Mouse (Mus musculus) liver, postnatal 0 days (tissue): ENCODE results near the gene Psen2. TPM values are rescaled to one million over a fixed set of nuclear protein-coding genes. Genes with fewer than 3 reads are reported as not detected.
A peak's percentile ranks its signal among the peaks of the same experiment; 100 is the strongest.

Experiments
- ATAC-seq: fragments of 200-750 bp; cut with Nextera tagmentation; 2 replicates; pipeline ENCODE4 v1.8.0; 2017; ENCODE audit warnings: mild to moderate bottlenecking, moderate library complexity
- DNase-seq: peaks from one replicate; pipeline ENCODE4 v3.0.0-alpha.2; 2016
- H3K27ac ChIP-seq: fragments of 300-500 bp; sonication (generic); 2 replicates; pipeline ENCODE4 v1.5.1; 2014; ENCODE audit warnings: antibody characterized with exemption, moderate library complexity, mild to moderate bottlenecking, low read depth
- H3K27me3 ChIP-seq: fragments of 300-500 bp; sonication (generic); 2 replicates; pipeline ENCODE4 v1.6.1; 2014; ENCODE audit warnings: low read length, control low read depth, mixed read lengths; ENCODE audit not compliant: insufficient read depth
- H3K36me3 ChIP-seq: fragments of 300-500 bp; sonication (generic); replicated peaks from 2 replicates; pipeline ENCODE4 v1.6.1; 2014; ENCODE audit warnings: mild to moderate bottlenecking, control low read depth, low read length, moderate library complexity, mixed read lengths; ENCODE audit not compliant: insufficient read depth
- H3K4me1 ChIP-seq: fragments of 300-500 bp; sonication (generic); 2 replicates; pipeline ENCODE4 v1.6.1; 2014; ENCODE audit warnings: antibody characterized with exemption, mild to moderate bottlenecking, control low read depth; ENCODE audit not compliant: insufficient read depth
- H3K4me2 ChIP-seq: fragments of 300-500 bp; sonication (generic); 2 replicates; pipeline ENCODE4 v1.6.1; 2014; ENCODE audit warnings: low read depth, mild to moderate bottlenecking, low read length, moderate library complexity, mixed read lengths
- H3K4me3 ChIP-seq: fragments of 300-500 bp; sonication (generic); 2 replicates; pipeline ENCODE4 v1.5.1; 2014; ENCODE audit warnings: low read depth, low read length
- H3K9ac ChIP-seq: fragments of 300-500 bp; sonication (generic); replicated peaks from 2 replicates; pipeline ENCODE4 v1.6.1; 2014; ENCODE audit warnings: mild to moderate bottlenecking, moderate library complexity
- H3K9me3 ChIP-seq: fragments of 300-500 bp; sonication (generic); 2 replicates; pipeline ENCODE4 v1.6.1; 2016; ENCODE audit warnings: mild to moderate bottlenecking, control low read depth, low read length, mixed read lengths
- CTCF ChIP-seq: sonication (generic); IDR thresholded peaks from 2 replicates; pipeline ENCODE4 v1.5.1; 2016; ENCODE audit warnings: antibody characterized with exemption, low read depth
- EP300 ChIP-seq: IDR thresholded peaks from 2 replicates; pipeline ENCODE4 v1.6.1; 2016; ENCODE audit warnings: antibody characterized with exemption, low read depth, mild to moderate bottlenecking
- WGBS: fragments of 180-500 bp; shearing (Covaris S2); extraction: QIAGEN DNeasy Blood & Tissue Kit; methylation state at CpG from one replicate; pipeline ENCODE4 v1.1.7; 2014; ENCODE audit not compliant: insufficient replicate concordance; 5-methylcytosine and 5-hydroxymethylcytosine counted together
- polyA plus RNA-seq: library from polyadenylated mRNA; unstranded; fragments of >200 nt; fragmentation: Nextera tagmentation; extraction: Ambion mirVana; gene quantifications from 2 replicates; pipeline ENCODE4 v1.2.1, GENCODE M21; 2015

Psen2 gene
- polyA plus RNA-seq, 1 experiment from 2014 or later, result 25.6 TPM

GRCm38 (mm10) chr1:180268249-180269031 lies 5.2 kb upstream of the Psen2 start:
- peaks cover 23% of the 10 kb centered on the region for H3K4me1 ChIP-seq
- no peak overlapping the region for H3K4me2 ChIP-seq
- H3K36me3 ChIP-seq, result no peaks in the 10 kb centered on the region
- no peaks in the 10 kb centered on the region for H3K27me3 ChIP-seq
- ATAC-seq, result peak; percentile 81
- H3K27ac ChIP-seq, result no peak overlapping the region
- 17% methylated on average over 12 of the region's 12 CpGs for WGBS
- H3K9me3 ChIP-seq, result no peaks in the 10 kb centered on the region
- no peak overlapping the region for H3K4me3 ChIP-seq
- DNase-seq, result peak; percentile 89
- peak; percentile 100 for TF ChIP-seq CTCF
- no peak for TF ChIP-seq EP300
- H3K9ac ChIP-seq, result no peak overlapping the region

- peaks cover 30% of the 10 kb centered on the region for H3K4me1 ChIP-seq
- H3K9me3 ChIP-seq, result no peaks in the 10 kb centered on the region
- 69% methylated on average over 10 of the region's 10 CpGs for WGBS
- H3K4me3 ChIP-seq, result no peak overlapping the region
- H3K36me3 ChIP-seq, result no peaks in the 10 kb centered on the region
- H3K27me3 ChIP-seq, result no peaks in the 10 kb centered on the region
- H3K9ac ChIP-seq, result no peak overlapping the region
- ATAC-seq, result no peak
- no peak for DNase-seq
- no peak overlapping the region for H3K4me2 ChIP-seq
- TF ChIP-seq EP300 (no peak), CTCF (no peak)
- H3K27ac ChIP-seq, result no peak overlapping the region
Observed at GRCm38 (mm10) chr1:180267151-180267550, 3.9 kb upstream of the Psen2 start.

GRCm38 (mm10) chr1:180265399-180265798 lies 2.2 kb upstream of the Psen2 start:
- DNase-seq, result peak; percentile 76
- H3K4me3 ChIP-seq, result peak overlapping the region; percentile 32
- H3K27ac ChIP-seq, result no peak overlapping the region
- 13% methylated on average over 7 of the region's 7 CpGs for WGBS
- peak overlapping the region; percentile 45; the same call in 1 of the 2 replicates for H3K9ac ChIP-seq
- no peaks in the 10 kb centered on the region for H3K36me3 ChIP-seq
- TF ChIP-seq EP300 (no peak), CTCF (no peak)
- ATAC-seq, result no peak
- H3K4me1 ChIP-seq, result peaks cover 47% of the 10 kb centered on the region
- no peaks in the 10 kb centered on the region for H3K9me3 ChIP-seq
- no peaks in the 10 kb centered on the region for H3K27me3 ChIP-seq
- peak overlapping the region; percentile 74 for H3K4me2 ChIP-seq

- no peaks in the 10 kb centered on the region for H3K9me3 ChIP-seq
- H3K4me3 ChIP-seq, result peak overlapping the region; percentile 32
- H3K9ac ChIP-seq, result peak overlapping the region; percentile 45; the same call in 1 of the 2 replicates
- WGBS, result 40% methylated on average over 10 of the region's 10 CpGs
- H3K4me2 ChIP-seq, result peak overlapping the region; percentile 74
- no peak overlapping the region for H3K27ac ChIP-seq
- peaks cover 47% of the 10 kb centered on the region for H3K4me1 ChIP-seq
- TF ChIP-seq EP300 (no peak), CTCF (no peak)
- DNase-seq, result no peak
- no peaks in the 10 kb centered on the region for H3K27me3 ChIP-seq
- no peak for ATAC-seq
- H3K36me3 ChIP-seq, result no peaks in the 10 kb centered on the region
Observed at GRCm38 (mm10) chr1:180264851-180265250, 1.6 kb upstream of the Psen2 start.

GRCm38 (mm10) chr1:180264389-180264788 lies 1.2 kb upstream of the Psen2 start:
- Histone ChIP-seq H3K4me2 (peak overlapping the region; percentile 74), H3K27me3 (no peaks in the 10 kb centered on the region), H3K4me1 (peaks cover 50% of the 10 kb centered on the region), H3K9me3 (no peaks in the 10 kb centered on the region), H3K4me3 (no peak overlapping the region), H3K36me3 (no peaks in the 10 kb centered on the region), H3K27ac (no peak overlapping the region), H3K9ac (no peak overlapping the region)
- DNase-seq (no peak), ATAC-seq (no peak)
- WGBS, result 42% methylated on average over 6 of the region's 6 CpGs
- TF ChIP-seq CTCF, result no peak
- no peak for TF ChIP-seq EP300

GRCm38 (mm10) chr1:180261857-180262570 lies 1.2 kb downstream of the Psen2 start:
- H3K9ac ChIP-seq, result 0 out of 2 replicates have a peak overlapping the region, but pooled peaks have one; percentile 4
- 53% methylated on average over 8 of the region's 8 CpGs for WGBS
- no peaks in the 10 kb centered on the region for H3K27me3 ChIP-seq
- DNase-seq, result no peak
- no peaks in the 10 kb centered on the region for H3K36me3 ChIP-seq
- peak; percentile 63 for ATAC-seq
- no peaks in the 10 kb centered on the region for H3K9me3 ChIP-seq
- H3K4me1 ChIP-seq, result peaks cover 52% of the 10 kb centered on the region
- peak overlapping the region; percentile 49 for H3K4me2 ChIP-seq
- H3K4me3 ChIP-seq, result no peak overlapping the region
- peak overlapping the region; percentile 49; the same call in 1 of the 2 replicates for H3K27ac ChIP-seq
- TF ChIP-seq EP300 (peak; percentile 76), CTCF (no peak)
